Mouse (Mus musculus): Measurements from ENCODE around the gene Rcor1.

Rcor1 gene

GRCm38 (mm10) chr12:111165146-111165812, 126.1 kb downstream of the Rcor1 start:
- DNase-seq, result peak; percentile 35
